21 mouse cellular contexts compared by ENCODE assay signal in genomic region chr10:44462351-44462750, GRCm38 (mm10).
"Had no signal": no experiment of that assay in that cellular context is flagged by ENCODE, and none has a peak within 500 bp of the region (broad histone marks: within the 10 kb centered on the region; RNA-seq: fewer than 3 reads in every experiment).

No protein-coding gene starts in this region.

- H3K4me3 ChIP-seq: gastrocnemius, adult 2 months; heart, embryonic 13.5 days; heart, embryonic 15.5 days; hindbrain, embryonic 10.5 days; hindbrain, embryonic 12.5 days; hindbrain, embryonic 15.5 days; layer of hippocampus, adult 2 months; left cerebral cortex, adult 2 months; limb, embryonic 10.5 days; limb, embryonic 12.5 days had no signal

- DNase-seq: gastrocnemius, adult 2 months; gastrocnemius, postnatal 10 days; gastrocnemius, postnatal 25 days; heart, postnatal 14 days; heart, postnatal 4 days; kidney, adult 18-20 months; kidney, adult 8-10 months; kidney, postnatal 10 days; kidney, postnatal 25 days; kidney, postnatal 4 days; liver had no signal

- H3K36me3 ChIP-seq: heart, embryonic 13.5 days; heart, embryonic 15.5 days; hindbrain, embryonic 10.5 days; hindbrain, embryonic 12.5 days; hindbrain, embryonic 15.5 days; limb, embryonic 10.5 days; limb, embryonic 12.5 days had no signal

- H3K27ac ChIP-seq: gastrocnemius, adult 2 months; heart, embryonic 13.5 days; heart, embryonic 15.5 days; hindbrain, embryonic 10.5 days; hindbrain, embryonic 12.5 days; hindbrain, embryonic 15.5 days; hindbrain, postnatal 0 days; layer of hippocampus, adult 2 months; left cerebral cortex, adult 2 months; limb, embryonic 10.5 days; limb, embryonic 12.5 days had no signal

- H3K9me3 ChIP-seq: heart, embryonic 13.5 days; heart, embryonic 15.5 days; hindbrain, embryonic 10.5 days; hindbrain, embryonic 12.5 days; hindbrain, embryonic 15.5 days; limb, embryonic 10.5 days; limb, embryonic 12.5 days had no signal
